Mouse (Mus musculus): ENCODE results near the gene Tubd1. TPM values are rescaled to one million over a fixed set of nuclear protein-coding genes. Genes with fewer than 3 reads are reported as not detected.

Gene Tubd1
- polyA plus RNA-seq, 1 experiment from 2014 or later, result 8.4 TPM

GRCm38 (mm10) chr11:86577231-86577630 is 32.4 kb downstream of the Tubd1 start:
- Histone ChIP-seq H3K27ac (peak overlapping the region; percentile 57), H3K36me3 (ENCODE audit: insufficient read depth, low read length) (no peaks in the 10 kb centered on the region), H3K4me3 (replicated peaks; ENCODE audit: low read depth, low read length) (no peak overlapping the region), H3K4me2 (ENCODE audit: low read length) (no peak overlapping the region), H3K27me3 (ENCODE audit: insufficient read depth, low read length) (no peaks in the 10 kb centered on the region), H3K9me3 (replicated peaks; ENCODE audit: low read length) (no peaks in the 10 kb centered on the region), H3K9ac (ENCODE audit: low read depth, low read length) (no peak overlapping the region), H3K4me1 (replicated peaks; ENCODE audit: insufficient read depth, low read length) (peaks cover 25% of the 10 kb centered on the region)
- DNase-seq (ENCODE audit: low spot score), result peak; percentile 75
- ATAC-seq (replicated peaks; ENCODE audit: low FRiP score, low read depth), result 0 out of 2 replicates have a peak, but pooled peaks have one; percentile 22
- WGBS, result 31% methylated on average over 4 of the region's 4 CpGs
- TF ChIP-seq CTCF (IDR thresholded peaks at IDR 0.05; ENCODE audit: low read depth), result no peak

GRCm38 (mm10) chr11:86578106-86578808 is 33.5 kb downstream of the Tubd1 start:
- no peak overlapping the region for H3K4me2 ChIP-seq (ENCODE audit: low read length)
- H3K27me3 ChIP-seq (ENCODE audit: insufficient read depth, low read length), result no peaks in the 10 kb centered on the region
- no peaks in the 10 kb centered on the region for H3K36me3 ChIP-seq (ENCODE audit: insufficient read depth, low read length)
- TF ChIP-seq CTCF (IDR thresholded peaks at IDR 0.05; ENCODE audit: low read depth), result no peak
- no peak for ATAC-seq (replicated peaks; ENCODE audit: low FRiP score, low read depth)
- H3K27ac ChIP-seq, result peak overlapping the region; percentile 81; the same call in 1 of the 2 replicates
- H3K9ac ChIP-seq (ENCODE audit: low read depth, low read length), result no peak overlapping the region
- 58% methylated on average over 6 of the region's 6 CpGs for WGBS
- no peak overlapping the region for H3K4me3 ChIP-seq (replicated peaks; ENCODE audit: low read depth, low read length)
- peaks cover 25% of the 10 kb centered on the region for H3K4me1 ChIP-seq (replicated peaks; ENCODE audit: insufficient read depth, low read length)
- DNase-seq (ENCODE audit: low spot score), result no peak
- no peaks in the 10 kb centered on the region for H3K9me3 ChIP-seq (replicated peaks; ENCODE audit: low read length)

- TF ChIP-seq CTCF (IDR thresholded peaks at IDR 0.05; ENCODE audit: low read depth), result no peak
- peak overlapping the region; percentile 81 for H3K27ac ChIP-seq
- no peaks in the 10 kb centered on the region for H3K9me3 ChIP-seq (replicated peaks; ENCODE audit: low read length)
- 71% methylated on average over 25 of the region's 25 CpGs for WGBS
- no peak for ATAC-seq (replicated peaks; ENCODE audit: low FRiP score, low read depth)
- H3K36me3 ChIP-seq (ENCODE audit: insufficient read depth, low read length), result no peaks in the 10 kb centered on the region
- H3K4me2 ChIP-seq (ENCODE audit: low read length), result no peak overlapping the region
- H3K4me3 ChIP-seq (replicated peaks; ENCODE audit: low read depth, low read length), result no peak overlapping the region
- H3K9ac ChIP-seq (ENCODE audit: low read depth, low read length), result no peak overlapping the region
- no peaks in the 10 kb centered on the region for H3K27me3 ChIP-seq (ENCODE audit: insufficient read depth, low read length)
- DNase-seq (ENCODE audit: low spot score), result peak; percentile 40
- H3K4me1 ChIP-seq (replicated peaks; ENCODE audit: insufficient read depth, low read length), result peaks cover 25% of the 10 kb centered on the region
Observed at GRCm38 (mm10) chr11:86578809-86579730, 34.3 kb downstream of the Tubd1 start.

GRCm38 (mm10) chr11:86579731-86580318 is 35.0 kb downstream of the Tubd1 start:
- TF ChIP-seq CTCF (IDR thresholded peaks at IDR 0.05; ENCODE audit: low read depth), result no peak
- peaks cover 25% of the 10 kb centered on the region for H3K4me1 ChIP-seq (replicated peaks; ENCODE audit: insufficient read depth, low read length)
- 67% methylated on average over 10 of the region's 10 CpGs for WGBS
- no peaks in the 10 kb centered on the region for H3K36me3 ChIP-seq (ENCODE audit: insufficient read depth, low read length)
- ATAC-seq (replicated peaks; ENCODE audit: low FRiP score, low read depth), result peak; percentile 14; the same call in 1 of the 2 replicates
- no peak overlapping the region for H3K9ac ChIP-seq (ENCODE audit: low read depth, low read length)
- no peak overlapping the region for H3K4me3 ChIP-seq (replicated peaks; ENCODE audit: low read depth, low read length)
- no peaks in the 10 kb centered on the region for H3K9me3 ChIP-seq (replicated peaks; ENCODE audit: low read length)
- no peak for DNase-seq (ENCODE audit: low spot score)
- no peak overlapping the region for H3K4me2 ChIP-seq (ENCODE audit: low read length)
- no peaks in the 10 kb centered on the region for H3K27me3 ChIP-seq (ENCODE audit: insufficient read depth, low read length)
- peak overlapping the region; percentile 81 for H3K27ac ChIP-seq

- Histone ChIP-seq H3K9me3 (replicated peaks; ENCODE audit: low read length) (no peaks in the 10 kb centered on the region), H3K27ac (peak overlapping the region; percentile 81), H3K36me3 (ENCODE audit: insufficient read depth, low read length) (no peaks in the 10 kb centered on the region), H3K4me2 (ENCODE audit: low read length) (no peak overlapping the region), H3K4me3 (replicated peaks; ENCODE audit: low read depth, low read length) (no peak overlapping the region), H3K9ac (ENCODE audit: low read depth, low read length) (no peak overlapping the region), H3K27me3 (ENCODE audit: insufficient read depth, low read length) (no peaks in the 10 kb centered on the region), H3K4me1 (replicated peaks; ENCODE audit: insufficient read depth, low read length) (peaks cover 25% of the 10 kb centered on the region)
- TF ChIP-seq CTCF (IDR thresholded peaks at IDR 0.05; ENCODE audit: low read depth), result no peak
- ATAC-seq (replicated peaks; ENCODE audit: low FRiP score, low read depth), result peak; percentile 76
- DNase-seq (ENCODE audit: low spot score), result peak; percentile 35
- 75% methylated on average over 9 of the region's 9 CpGs for WGBS
Observed at GRCm38 (mm10) chr11:86580319-86581113, 35.7 kb downstream of the Tubd1 start.
